Mouse (Mus musculus): ENCODE measurements around the gene Samd5.
A peak's percentile ranks its signal among the peaks of the same experiment; 100 is the strongest.

Gene Samd5

DNA sequence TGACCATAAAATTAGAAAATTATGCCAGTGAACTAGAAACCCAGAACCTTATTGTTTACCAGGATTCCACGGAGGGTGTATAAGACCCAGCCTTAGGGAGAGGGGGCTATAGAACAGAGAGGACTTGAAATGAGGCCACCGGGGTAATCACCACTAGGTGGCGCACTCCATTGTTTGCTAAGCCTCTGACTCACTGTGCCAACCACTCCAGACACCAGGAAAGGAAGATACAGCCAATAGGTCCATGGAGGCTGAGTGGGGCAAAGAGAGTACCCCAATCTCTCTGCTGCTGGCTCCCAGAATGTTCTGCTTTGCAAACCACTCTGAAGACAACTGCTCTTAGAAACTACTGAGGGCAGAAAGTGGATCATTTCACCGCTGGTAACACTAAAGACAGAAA lies 99.4 kb downstream of the Samd5 start:
- DNase-seq (ENCODE audit: low spot score in 2 of 2): peak; percentile 10 to 53

DNA sequence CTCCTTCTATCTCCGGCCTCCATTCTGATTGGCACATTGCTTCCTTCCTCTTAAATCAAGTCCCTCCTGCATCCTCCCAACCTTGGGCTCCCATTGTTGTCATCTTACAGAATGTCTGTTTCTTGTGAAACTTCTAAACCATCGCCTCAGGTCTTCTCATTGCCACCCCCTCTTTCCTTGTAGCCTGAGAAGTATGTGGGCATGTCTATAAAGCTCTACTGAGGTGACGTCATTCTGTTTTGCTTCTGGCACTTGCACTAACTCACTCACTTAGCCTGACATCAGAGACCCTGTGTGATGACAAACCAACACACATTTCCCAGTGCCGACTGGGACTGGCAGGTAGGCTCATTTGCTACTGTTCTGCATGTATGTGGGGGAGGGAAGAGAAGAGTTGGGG lies 100.9 kb downstream of the Samd5 start:
- no peak for DNase-seq (ENCODE audit: low spot score in 2 of 2)

Measured in heart, adult 9 months (tissue).